Mouse (Mus musculus) G1E (cell line): ENCODE measurements around the gene Ctdspl.

Source experiments
- CTCF ChIP-seq: IDR thresholded peaks from 2 replicates; pipeline ENCODE4 v1.5.1; 2012; ENCODE audit warnings: low read depth, low read length, inconsistent platforms, mixed read lengths
- GATA1 ChIP-seq: IDR thresholded peaks from 2 replicates; pipeline ENCODE4 v1.6.1; 2012; ENCODE audit warnings: borderline replicate concordance, low read length, inconsistent platforms, mixed read lengths
- GATA2 ChIP-seq: IDR thresholded peaks from 2 replicates; pipeline ENCODE4 v1.6.1; 2012; ENCODE audit warnings: low read depth, low read length, inconsistent platforms, borderline replicate concordance
- POLR2AphosphoS5 ChIP-seq: IDR thresholded peaks from 2 replicates; pipeline ENCODE4 v1.6.1; 2012; ENCODE audit warnings: low read depth, low read length, inconsistent platforms; ENCODE audit not compliant: insufficient replicate concordance
- TAL1 ChIP-seq: conservative IDR thresholded peaks from 2 replicates; pipeline ENCODE4 v1.6.1; 2012; ENCODE audit warnings: low read depth, low read length, inconsistent platforms, mixed read lengths

- TF ChIP-seq CTCF: no peak
- TF ChIP-seq TAL1: no peak
- no peak for TF ChIP-seq POLR2AphosphoS5
- no peak for TF ChIP-seq GATA1
- no peak for TF ChIP-seq GATA2
These were observed 22.9 kb downstream of the Ctdspl start for GRCm38 (mm10) chr9:118949124-118949523.
